Mouse (Mus musculus) cerebellum, adult 9-10 months (tissue): ENCODE measurements at regions not wholly inside any gene's neighbourhood (a gene's known extent, or its start where the extent isn't known, plus 50 kb on each side); places are given as distances from the start of the nearest gene placed in this dataset.

Experiments
- DNase-seq: peaks from one replicate; pipeline ENCODE4 v3.0.0; 2022

- no peak for DNase-seq
Measured at GRCm38 (mm10) chr11:112140495-112140894, 641.5 kb upstream of the Sox9 start.

- no peak for DNase-seq
Measured at GRCm38 (mm10) chr11:112140912-112141311, 641.1 kb upstream of the Sox9 start.

DNA sequence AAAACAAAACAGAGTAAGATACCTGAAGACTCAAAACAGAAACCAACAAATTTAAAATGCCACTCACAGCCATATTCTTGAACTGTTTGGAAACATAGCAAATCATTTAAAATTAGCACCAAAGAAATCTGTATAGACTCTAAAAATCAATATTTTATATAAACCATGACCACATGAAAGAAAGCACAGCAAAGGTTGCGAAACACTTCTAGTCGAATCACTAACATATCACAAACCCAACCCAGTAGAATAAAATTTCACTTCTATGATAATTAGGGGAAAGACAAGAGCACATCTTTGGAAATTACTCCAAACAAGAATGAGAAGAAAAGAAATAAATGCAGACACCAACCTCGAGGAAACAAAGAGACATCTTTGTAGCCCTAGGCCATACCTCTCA lies 630.0 kb upstream of the Sox9 start:
- DNase-seq, result no peak

- no peak for DNase-seq
Measured at GRCm38 (mm10) chr11:112153198-112153597, 628.8 kb upstream of the Sox9 start.

DNA sequence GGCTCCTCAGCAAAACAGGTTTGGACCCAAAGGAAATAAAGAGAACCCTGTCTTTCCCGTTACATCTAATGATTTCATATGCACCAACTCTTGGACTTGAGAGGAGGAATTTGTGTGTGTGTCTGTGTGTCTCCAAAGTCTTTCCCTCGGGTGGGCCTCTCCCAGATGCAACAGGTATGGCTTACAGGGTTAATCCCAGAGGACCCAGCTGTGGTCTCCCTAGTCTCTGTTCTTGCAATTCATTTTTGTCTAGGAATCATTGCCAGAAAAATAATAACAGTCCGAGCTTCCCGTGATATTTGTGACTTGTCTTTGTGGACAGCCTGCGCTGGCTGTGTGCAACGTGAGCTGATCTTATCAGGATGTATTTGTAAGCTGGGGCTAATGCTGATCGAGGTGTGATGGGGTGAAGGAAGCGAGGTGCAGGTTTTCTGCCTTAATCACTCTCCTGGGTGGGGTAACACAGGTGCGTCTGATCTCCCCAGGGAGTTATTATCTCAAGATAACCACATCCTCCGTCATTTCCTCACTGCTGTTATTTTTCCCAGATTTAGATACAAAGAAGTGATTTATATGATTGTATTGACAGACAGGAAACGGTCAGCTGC lies 627.2 kb upstream of the Sox9 start:
- DNase-seq, result no peak

DNA sequence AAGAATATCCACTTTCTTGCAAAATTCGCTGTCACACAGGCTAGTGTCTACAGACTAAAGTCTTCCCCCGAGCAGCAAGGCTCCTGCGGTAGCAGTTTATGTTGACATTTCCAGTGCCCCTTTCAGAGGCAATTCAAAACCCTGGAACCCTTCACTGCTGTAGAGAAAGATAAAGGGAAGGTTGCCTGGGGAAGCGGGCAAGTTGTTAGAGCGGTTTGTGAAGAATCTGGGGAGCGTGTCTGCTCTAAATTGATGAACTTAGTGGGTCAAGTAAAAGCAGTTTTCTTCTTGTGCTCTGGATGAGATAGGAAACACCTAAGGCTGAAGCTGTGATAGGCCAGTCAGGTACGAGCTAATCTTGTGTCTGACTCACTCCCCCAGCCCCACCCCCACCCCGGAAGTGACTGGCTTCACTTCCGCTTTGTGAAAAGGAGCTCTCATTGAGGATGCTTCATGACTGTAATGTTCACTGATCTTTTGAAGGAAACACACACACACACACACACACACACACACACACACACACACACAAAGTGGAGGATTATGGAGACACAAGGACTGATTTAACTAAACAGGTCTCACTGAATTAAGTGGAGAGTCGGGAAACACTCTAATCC lies 626.6 kb upstream of the Sox9 start:
- no peak for DNase-seq

GRCm38 (mm10) chr11:112163681-112164265 lies 618.3 kb upstream of the Sox9 start:
- no peak for DNase-seq

GRCm38 (mm10) chr11:112173585-112173984 lies 608.4 kb upstream of the Sox9 start:
- no peak for DNase-seq

GRCm38 (mm10) chr11:112175302-112175701 lies 606.7 kb upstream of the Sox9 start:
- no peak for DNase-seq

DNA sequence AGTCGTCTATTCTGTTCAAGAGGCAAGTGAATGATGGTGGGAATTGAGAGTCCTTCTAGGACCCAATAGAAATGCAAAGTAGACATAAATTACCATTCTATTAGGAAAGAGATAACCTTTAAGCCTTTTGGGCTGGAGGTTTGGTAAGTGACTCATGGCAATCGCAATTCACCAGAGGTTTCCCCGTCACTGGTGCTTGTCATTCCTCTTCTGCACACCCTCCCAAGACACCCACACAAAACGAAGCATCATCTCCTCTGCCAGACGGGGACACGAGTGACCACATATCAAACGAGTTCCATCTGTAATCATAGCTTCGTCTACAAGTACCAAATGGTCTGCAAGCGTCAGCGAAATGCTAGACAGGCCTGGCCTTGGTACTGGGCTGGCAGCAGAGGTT lies 601.4 kb upstream of the Sox9 start:
- DNase-seq, result no peak

GRCm38 (mm10) chr11:112197620-112198268 lies 584.3 kb upstream of the Sox9 start:
- DNase-seq, result no peak

GRCm38 (mm10) chr11:112204561-112204960 lies 577.5 kb upstream of the Sox9 start:
- DNase-seq, result no peak

DNA sequence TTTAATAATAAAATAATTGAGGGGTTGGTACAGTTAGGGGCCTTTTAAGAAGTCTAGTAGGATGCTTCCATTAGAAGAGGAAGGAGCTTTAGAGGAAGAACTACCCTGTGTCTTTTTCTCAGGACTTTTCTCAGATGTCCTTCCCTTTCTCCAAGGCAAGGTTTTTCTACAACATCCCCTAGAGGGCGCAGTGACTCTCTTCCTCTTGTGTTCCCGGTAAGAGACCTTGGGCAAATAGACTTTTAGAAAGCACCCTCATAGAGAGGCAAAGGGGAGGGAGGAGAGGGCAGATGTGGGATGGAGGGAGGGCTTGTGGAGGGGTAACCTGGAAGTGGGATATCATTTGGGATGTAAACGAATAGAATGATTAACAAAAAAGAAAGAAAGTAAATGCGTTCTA lies 572.6 kb upstream of the Sox9 start:
- peak; percentile 27 for DNase-seq

DNA sequence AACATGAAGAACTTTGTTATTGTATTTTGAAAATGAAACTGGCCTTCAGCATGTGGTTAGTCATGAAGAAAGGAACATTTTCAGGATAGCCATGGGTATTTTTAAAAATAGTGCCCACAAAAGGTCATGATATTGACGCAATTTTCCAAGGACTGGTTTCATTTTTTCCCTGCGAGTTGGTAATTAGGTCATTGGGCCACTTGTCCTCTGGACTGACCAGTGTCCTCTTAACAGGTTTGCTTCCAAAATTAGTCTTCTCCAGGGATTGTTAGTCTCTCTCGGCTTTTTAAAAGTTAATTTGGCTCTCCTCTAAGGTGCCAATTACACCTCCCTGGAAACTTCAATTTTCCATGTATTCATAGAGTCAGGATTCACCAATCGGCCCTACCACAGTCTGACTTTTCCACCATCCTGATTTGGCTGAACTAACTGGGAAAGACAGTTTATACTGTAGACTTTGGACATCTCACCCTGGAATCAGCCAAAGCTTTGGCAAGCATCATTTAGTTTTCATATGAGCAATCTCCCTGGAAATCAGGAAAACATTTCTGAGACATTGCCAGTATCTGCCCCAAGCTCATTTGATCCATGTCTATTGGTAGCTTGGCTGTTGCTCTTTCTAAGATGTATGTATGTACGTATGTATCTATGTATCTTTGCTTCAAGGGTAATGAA lies 562.8 kb upstream of the Sox9 start:
- no peak for DNase-seq

- DNase-seq, result no peak
Measured at GRCm38 (mm10) chr11:112234492-112235116, 547.4 kb upstream of the Sox9 start.

DNA sequence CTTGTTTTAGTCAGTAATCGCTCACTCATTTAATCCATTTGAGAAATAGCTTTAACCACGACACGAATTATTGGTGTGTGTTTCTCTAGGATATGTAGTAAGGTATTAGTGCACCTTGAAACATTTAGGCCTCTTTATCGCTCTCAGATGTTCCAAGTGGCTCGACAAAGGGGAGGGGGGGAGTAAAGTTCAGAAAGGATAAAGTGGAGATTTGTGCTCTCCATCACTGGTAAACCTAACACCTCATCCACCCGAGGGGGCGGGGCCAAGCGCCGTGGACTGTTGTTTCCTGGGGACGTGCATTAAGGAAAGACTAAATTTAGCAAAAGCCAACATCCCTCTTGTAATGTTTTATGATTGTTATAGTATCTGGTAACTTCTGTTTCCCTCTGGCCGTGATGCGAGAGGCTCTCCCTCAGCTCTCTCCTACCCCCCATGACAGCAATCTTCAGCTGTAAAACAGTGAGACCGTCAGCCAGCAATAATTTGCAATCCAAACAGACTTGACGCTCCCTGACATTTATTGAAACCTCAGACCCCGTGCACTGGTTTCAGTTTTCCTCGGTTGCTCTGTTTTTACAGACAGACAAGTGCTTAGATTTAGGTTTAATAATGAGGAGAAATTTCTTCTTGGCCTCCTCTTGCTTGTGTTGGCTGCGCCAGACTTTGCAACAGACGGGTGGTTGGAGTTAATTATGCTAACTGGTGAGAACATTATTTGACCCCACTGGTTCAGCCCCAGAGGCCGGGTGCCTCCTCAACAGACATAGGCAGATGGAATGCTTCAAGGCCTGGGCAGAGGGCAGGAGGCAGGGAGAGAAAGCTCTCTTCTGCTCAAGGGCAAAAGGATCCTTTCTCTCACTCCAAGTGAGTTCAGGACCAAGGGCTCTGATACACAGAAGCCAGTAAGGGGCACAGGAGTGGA lies 542.8 kb upstream of the Sox9 start:
- DNase-seq, result peak; percentile 5

GRCm38 (mm10) chr11:112252548-112252947 lies 529.5 kb upstream of the Sox9 start:
- DNase-seq, result no peak

DNA sequence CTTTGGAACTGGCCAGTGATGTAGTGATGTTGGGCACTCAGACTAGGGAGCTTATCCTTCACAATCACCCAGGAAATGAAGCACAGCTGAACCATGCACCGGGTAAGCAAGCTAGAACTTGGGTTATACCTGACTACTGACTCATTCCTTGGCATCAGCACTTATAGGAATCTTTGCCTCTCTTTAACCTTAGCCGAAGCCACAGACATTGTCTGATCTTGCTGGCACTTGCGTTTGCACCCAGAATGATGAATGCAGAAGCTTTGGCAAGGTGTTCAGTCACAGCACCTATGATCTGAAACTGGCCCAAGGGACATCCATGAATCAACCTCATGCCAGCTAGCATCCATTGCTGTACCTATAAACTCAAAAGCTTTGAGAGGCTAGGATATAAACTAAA lies 529.0 kb upstream of the Sox9 start:
- DNase-seq, result no peak

DNA sequence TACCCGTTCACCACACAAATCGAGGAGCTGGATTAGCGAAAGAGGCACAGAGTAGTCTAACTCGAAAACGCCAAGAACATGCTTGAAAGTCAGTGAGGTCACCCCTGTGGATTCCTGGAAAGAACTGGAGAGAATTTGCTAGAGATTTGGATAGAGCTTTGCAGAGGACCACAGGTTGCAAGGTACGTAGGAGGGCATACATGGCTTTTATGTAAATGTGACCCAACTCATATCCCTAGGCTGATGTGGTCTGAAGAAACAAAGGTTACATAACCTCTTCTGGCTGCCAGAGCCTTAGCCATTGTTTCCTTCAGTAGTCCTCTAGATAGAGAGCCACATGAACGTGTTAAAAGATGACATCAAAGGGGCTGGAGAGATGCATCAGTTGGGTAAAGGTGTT lies 525.7 kb upstream of the Sox9 start:
- DNase-seq, result no peak

DNA sequence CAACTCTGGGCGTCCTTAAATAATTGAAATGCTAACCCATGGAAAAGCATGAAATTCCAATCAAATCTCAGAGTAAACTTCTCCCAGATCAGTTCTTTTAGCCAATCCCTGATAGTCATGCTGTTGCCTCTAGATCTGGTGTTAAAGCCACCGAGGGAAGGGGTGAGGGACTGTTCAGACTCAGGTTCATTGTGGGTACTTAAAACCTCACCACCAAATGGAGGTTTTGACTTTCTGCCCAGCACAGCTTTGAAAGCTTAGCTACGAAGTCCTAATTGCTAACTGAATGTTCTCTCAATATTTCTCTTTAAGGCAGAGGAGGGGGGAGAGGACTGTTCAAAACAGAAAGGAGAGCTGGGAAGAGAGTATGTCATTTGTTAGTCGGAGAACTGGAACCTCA lies 517.9 kb upstream of the Sox9 start:
- no peak for DNase-seq

GRCm38 (mm10) chr11:112270911-112271310 lies 511.1 kb upstream of the Sox9 start:
- no peak for DNase-seq

GRCm38 (mm10) chr11:112278566-112278965 lies 503.5 kb upstream of the Sox9 start:
- DNase-seq, result no peak
